Mouse (Mus musculus): ENCODE data around the gene Rchy1.

GRCm38 (mm10) chr5:91989261-91989660 is 26.4 kb upstream of the Rchy1 start:
- TF ChIP-seq CTCF (IDR thresholded peaks at IDR 0.05; ENCODE audit: low read depth) (no peak), EP300 (IDR thresholded peaks at IDR 0.05; ENCODE audit: low read depth) (no peak)
